15 mouse cellular contexts compared by ENCODE assay signal in the genomic region with DNA sequence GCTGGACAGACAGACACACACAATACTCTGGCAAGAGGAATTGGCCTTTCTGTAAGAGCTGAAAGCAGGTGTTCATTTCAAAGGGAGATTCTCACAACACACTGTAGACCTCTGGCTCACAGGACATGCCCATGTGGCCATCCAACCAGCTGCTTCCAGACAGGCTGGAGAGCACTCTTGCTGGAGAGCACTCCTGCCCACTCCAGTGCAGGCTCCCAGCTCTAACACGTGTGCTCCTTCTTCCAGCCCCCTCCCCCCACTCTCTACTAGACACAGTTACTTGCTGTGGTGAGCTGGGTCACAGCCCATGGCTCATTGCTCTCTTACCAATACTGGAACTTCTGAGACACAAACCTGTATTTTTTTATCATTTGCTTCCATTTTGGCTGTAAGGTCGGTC. TPM values are rescaled to one million over a fixed set of nuclear protein-coding genes. Genes with fewer than 3 reads are reported as not detected.
A peak's percentile ranks its signal among the peaks of the same experiment; 100 is the strongest.
DNase-seq lines count a peak whose midpoint lies in the region; ATAC-seq lines count a peak whose summit lies in the region.
"Had no signal": no experiment of that assay in that cellular context is flagged by ENCODE, and none has a peak within 500 bp of the region (broad histone marks: within the 10 kb centered on the region; RNA-seq: fewer than 3 reads in every experiment).

No protein-coding gene starts in this region.

- H3K27ac ChIP-seq in hindbrain, embryonic 15.5 days (replicated peaks), result no peak overlapping the region
- no peak overlapping the region for H3K27ac ChIP-seq in hindbrain, embryonic 16.5 days (ENCODE audit: low read depth, low read length)
- no peak overlapping the region for H3K27ac ChIP-seq in embryonic facial prominence, embryonic 12.5 days
- H3K27ac ChIP-seq: midbrain, embryonic 12.5 days had no signal

- no peak overlapping the region for H3K4me3 ChIP-seq in hindbrain, embryonic 15.5 days
- H3K4me3 ChIP-seq in hindbrain, embryonic 16.5 days (ENCODE audit: low read length), result no peak overlapping the region
- no peak overlapping the region for H3K4me3 ChIP-seq in embryonic facial prominence, embryonic 12.5 days
- H3K4me3 ChIP-seq: midbrain, embryonic 12.5 days had no signal

- 0 out of 2 replicates have a peak, but pooled peaks have one; percentile 30 for ATAC-seq in hindbrain, embryonic 15.5 days (ENCODE audit: low FRiP score, low read depth)
- no peak for ATAC-seq in hindbrain, embryonic 16.5 days
- ATAC-seq in embryonic facial prominence, embryonic 12.5 days (ENCODE audit: insufficient number of reproducible peaks, insufficient read depth, low FRiP score, low TSS enrichment), result peak; percentile 58; the same call in 1 of the 2 replicates
- ATAC-seq: inflammation-experienced regulatory T-cells, adult 6 months; Patski had no signal

- peak; percentile 7 for DNase-seq in embryo, embryonic 10.5 days (ENCODE audit: low spot score)
- no peak for DNase-seq in embryo, embryonic 9.5 days (ENCODE audit: extremely low spot score)
- peak; percentile 74 for DNase-seq in lung, postnatal 10 days
- DNase-seq in layer of hippocampus, postnatal 14 days (ENCODE audit: low spot score in 2 of 2), result no peak
- DNase-seq in gastrocnemius, postnatal 14 days, result no peak
- DNase-seq: cerebellum, adult 8-10 months; gastrocnemius, postnatal 36 days; kidney, postnatal 14 days; right cerebral cortex, postnatal 4 days had no signal

- no peak overlapping the region for H3K4me2 ChIP-seq in hindbrain, embryonic 15.5 days
- H3K4me2 ChIP-seq in hindbrain, embryonic 16.5 days (ENCODE audit: low read length), result no peak overlapping the region
- H3K4me2 ChIP-seq in embryonic facial prominence, embryonic 12.5 days (replicated peaks), result no peak overlapping the region
- H3K4me2 ChIP-seq: midbrain, embryonic 12.5 days had no signal

- intact Hi-C loops in gastrocnemius, postnatal 14 days (cut with DNase I; ENCODE audit: low total_unique reads), result no loop called here

- no peaks in the 10 kb centered on the region for H3K9me3 ChIP-seq in hindbrain, embryonic 15.5 days
- no peaks in the 10 kb centered on the region for H3K9me3 ChIP-seq in hindbrain, embryonic 16.5 days (ENCODE audit: control insufficient read depth, low read length)
- H3K9me3 ChIP-seq in embryonic facial prominence, embryonic 12.5 days, result no peaks in the 10 kb centered on the region

- H3K27me3 ChIP-seq in hindbrain, embryonic 15.5 days, result no peaks in the 10 kb centered on the region
- no peaks in the 10 kb centered on the region for H3K27me3 ChIP-seq in hindbrain, embryonic 16.5 days (replicated peaks; ENCODE audit: control insufficient read depth, insufficient read depth, low read length)
- no peaks in the 10 kb centered on the region for H3K27me3 ChIP-seq in embryonic facial prominence, embryonic 12.5 days
- H3K27me3 ChIP-seq: midbrain, embryonic 12.5 days; Patski had no signal

- 39% methylated on average over 2 of the region's 2 CpGs for WGBS in hindbrain, embryonic 15.5 days
- WGBS in hindbrain, embryonic 16.5 days, result 40% methylated on average over 2 of the region's 2 CpGs
- WGBS in embryonic facial prominence, embryonic 12.5 days, result 43% methylated on average over 2 of the region's 2 CpGs

- no peaks in the 10 kb centered on the region for H3K4me1 ChIP-seq in hindbrain, embryonic 15.5 days (replicated peaks)
- no peaks in the 10 kb centered on the region for H3K4me1 ChIP-seq in hindbrain, embryonic 16.5 days (ENCODE audit: control insufficient read depth, insufficient read depth, low read depth, low read length)
- H3K4me1 ChIP-seq in embryonic facial prominence, embryonic 12.5 days, result 0 out of 2 replicates have a peak, but pooled peaks cover 6% of the 10 kb centered on the region

- no peak overlapping the region for H3K9ac ChIP-seq in hindbrain, embryonic 15.5 days
- no peak overlapping the region for H3K9ac ChIP-seq in hindbrain, embryonic 16.5 days (ENCODE audit: low read depth, low read length)
- H3K9ac ChIP-seq in embryonic facial prominence, embryonic 12.5 days, result no peak overlapping the region
- H3K9ac ChIP-seq: midbrain, embryonic 12.5 days had no signal

- no peaks in the 10 kb centered on the region for H3K36me3 ChIP-seq in hindbrain, embryonic 15.5 days
- H3K36me3 ChIP-seq in hindbrain, embryonic 16.5 days (ENCODE audit: control insufficient read depth, insufficient read depth, low read length), result no peaks in the 10 kb centered on the region
- no peaks in the 10 kb centered on the region for H3K36me3 ChIP-seq in embryonic facial prominence, embryonic 12.5 days
- H3K36me3 ChIP-seq: midbrain, embryonic 12.5 days had no signal

RNA-seq across cellular contexts. Expression of a gene that starts 16.7 kb away (rescaled TPM):
- 2.3 and 2.4 TPM in 2 replicates for polyA plus RNA-seq in hindbrain, embryonic 15.5 days (2015; fragmentation: Nextera tagmentation; extraction: Ambion mirVana)
- 1.6 and 1.7 TPM in 2 replicates for polyA plus RNA-seq in hindbrain, embryonic 16.5 days (2015; fragmentation: Nextera tagmentation; extraction: Ambion mirVana)
- 1.9 and 2.3 TPM in 2 replicates for polyA plus RNA-seq in embryonic facial prominence, embryonic 12.5 days (2016; fragmentation: Nextera tagmentation; extraction: Ambion mirVana)
- total RNA-seq in layer of hippocampus, postnatal 14 days (2021), result 1 to 10 TPM; 1.3 to 1.8 TPM
- 1 to 10 TPM in 1 of 2 experiments, under 1 TPM in 1; 0.84 to 1.0 TPM for total RNA-seq in gastrocnemius, postnatal 14 days (2021)
- polyA plus RNA-seq: inflammation-experienced regulatory T-cells, adult 6 months had no signal

RNA-seq across cellular contexts. Expression of a gene that starts 24.9 kb away (rescaled TPM):
- polyA plus RNA-seq in hindbrain, embryonic 15.5 days (2015; fragmentation: Nextera tagmentation; extraction: Ambion mirVana), result 1.7 and 3.8 TPM in 2 replicates
- 1.8 and 4.2 TPM in 2 replicates for polyA plus RNA-seq in hindbrain, embryonic 16.5 days (2015; fragmentation: Nextera tagmentation; extraction: Ambion mirVana)
- polyA plus RNA-seq in embryonic facial prominence, embryonic 12.5 days (2016; fragmentation: Nextera tagmentation; extraction: Ambion mirVana), result 1.7 and 2.7 TPM in 2 replicates
- total RNA-seq in layer of hippocampus, postnatal 14 days (2021), result 1 to 10 TPM; 1.4 to 2.1 TPM
- total RNA-seq in gastrocnemius, postnatal 14 days (2021), result 1,000 to 10,000 TPM in 1 of 2 experiments, 100 to 1,000 TPM in 1; 977 to 1,012 TPM
- polyA plus RNA-seq: inflammation-experienced regulatory T-cells, adult 6 months had no signal

RNA-seq across cellular contexts. Expression of a gene that starts 30.2 kb away (rescaled TPM):
- 205 and 206 TPM in 2 replicates for polyA plus RNA-seq in hindbrain, embryonic 15.5 days (2015; fragmentation: Nextera tagmentation; extraction: Ambion mirVana)
- polyA plus RNA-seq in hindbrain, embryonic 16.5 days (2015; fragmentation: Nextera tagmentation; extraction: Ambion mirVana), result 227 and 233 TPM in 2 replicates
- 69.8 and 73.7 TPM in 2 replicates for polyA plus RNA-seq in embryonic facial prominence, embryonic 12.5 days (2016; fragmentation: Nextera tagmentation; extraction: Ambion mirVana)
- total RNA-seq in layer of hippocampus, postnatal 14 days (2021), result 10 to 100 TPM; 64.6 to 76.0 TPM
- 1 to 10 TPM; 6.5 to 7.8 TPM for total RNA-seq in gastrocnemius, postnatal 14 days (2021)

RNA-seq across cellular contexts. Expression of a gene that starts 47.9 kb away (rescaled TPM):
- polyA plus RNA-seq in hindbrain, embryonic 15.5 days (2015; fragmentation: Nextera tagmentation; extraction: Ambion mirVana), result 284 and 324 TPM in 2 replicates
- polyA plus RNA-seq in hindbrain, embryonic 16.5 days (2015; fragmentation: Nextera tagmentation; extraction: Ambion mirVana), result 256 and 284 TPM in 2 replicates
- 819 and 885 TPM in 2 replicates for polyA plus RNA-seq in embryonic facial prominence, embryonic 12.5 days (2016; fragmentation: Nextera tagmentation; extraction: Ambion mirVana)
- total RNA-seq in layer of hippocampus, postnatal 14 days (2021), result 10 to 100 TPM; 69.3 to 81.1 TPM
- 10 to 100 TPM; 34.2 to 66.6 TPM for total RNA-seq in gastrocnemius, postnatal 14 days (2021)

Comparison
In these comparisons a context has a peak if more than half of its experiments do, and no peak if none do; other contexts are left out.
1. DNase-seq: peak in embryo, embryonic 10.5 days (single experiment) and lung, postnatal 10 days (single experiment); none in embryo, embryonic 9.5 days (single experiment), layer of hippocampus, postnatal 14 days (0 of 2) and gastrocnemius, postnatal 14 days (single experiment).